Mouse (Mus musculus) kidney, postnatal 0 days (tissue): ENCODE data around the gene Plch2. TPM values are rescaled to one million over a fixed set of nuclear protein-coding genes. Genes with fewer than 3 reads are reported as not detected.
A peak's percentile ranks its signal among the peaks of the same experiment; 100 is the strongest.

Source experiments
- ATAC-seq: fragments of 200-750 bp; cut with Nextera tagmentation; replicated peaks from 2 replicates; pipeline ENCODE4 v1.8.0; 2017; ENCODE audit warnings: low read depth, moderate number of reproducible peaks, moderate TSS enrichment, moderate library complexity; ENCODE audit not compliant: low FRiP score
- DNase-seq: peaks from one replicate; pipeline ENCODE4 v3.0.0-alpha.2; 2016; ENCODE audit warnings: low spot score
- H3K27ac ChIP-seq: fragments of 300-500 bp; sonication (generic); 2 replicates; pipeline ENCODE4 v1.5.1; 2014; ENCODE audit warnings: mild to moderate bottlenecking
- H3K27me3 ChIP-seq: fragments of 300-500 bp; sonication (generic); 2 replicates; pipeline ENCODE4 v1.6.1; 2014; ENCODE audit warnings: low read length, mixed read lengths; ENCODE audit not compliant: insufficient read depth
- H3K36me3 ChIP-seq: fragments of 300-500 bp; sonication (generic); 2 replicates; pipeline ENCODE4 v1.6.1; 2014; ENCODE audit warnings: low read length, mixed read lengths; ENCODE audit not compliant: insufficient read depth
- H3K4me1 ChIP-seq: fragments of 300-500 bp; sonication (generic); replicated peaks from 2 replicates; pipeline ENCODE4 v1.6.1; 2014; ENCODE audit warnings: antibody characterized with exemption, low read length, mixed read lengths; ENCODE audit not compliant: insufficient read depth
- H3K4me2 ChIP-seq: fragments of 300-500 bp; sonication (generic); 2 replicates; pipeline ENCODE4 v1.6.1; 2014; ENCODE audit warnings: mild to moderate bottlenecking, low read length, moderate library complexity, mixed read lengths
- H3K4me3 ChIP-seq: fragments of 300-500 bp; sonication (generic); replicated peaks from 2 replicates; pipeline ENCODE4 v1.5.1; 2014; ENCODE audit warnings: low read depth, low read length
- H3K9ac ChIP-seq: fragments of 300-500 bp; sonication (generic); 2 replicates; pipeline ENCODE4 v1.6.1; 2014; ENCODE audit warnings: low read depth, low read length
- H3K9me3 ChIP-seq: fragments of 300-500 bp; sonication (generic); replicated peaks from 2 replicates; pipeline ENCODE4 v1.6.1; 2016; ENCODE audit warnings: low read length, inconsistent platforms, mixed read lengths
- CTCF ChIP-seq: IDR thresholded peaks from 2 replicates; pipeline ENCODE4 v1.5.1; 2016; ENCODE audit warnings: antibody characterized with exemption, low read depth, mild to moderate bottlenecking, moderate library complexity
- WGBS: fragments of 180-500 bp; shearing (Covaris S2); extraction: QIAGEN DNeasy Blood & Tissue Kit; methylation state at CpG from one replicate; pipeline ENCODE4 v1.1.7; 2014; 5-methylcytosine and 5-hydroxymethylcytosine counted together
- polyA plus RNA-seq: library from polyadenylated mRNA; unstranded; fragments of >200 nt; fragmentation: Nextera tagmentation; extraction: Ambion mirVana; gene quantifications from 2 replicates; pipeline ENCODE4 v1.2.1, GENCODE M21; 2015

Gene Plch2
- polyA plus RNA-seq, 1 experiment from 2014 or later, result 2.3 TPM

DNA sequence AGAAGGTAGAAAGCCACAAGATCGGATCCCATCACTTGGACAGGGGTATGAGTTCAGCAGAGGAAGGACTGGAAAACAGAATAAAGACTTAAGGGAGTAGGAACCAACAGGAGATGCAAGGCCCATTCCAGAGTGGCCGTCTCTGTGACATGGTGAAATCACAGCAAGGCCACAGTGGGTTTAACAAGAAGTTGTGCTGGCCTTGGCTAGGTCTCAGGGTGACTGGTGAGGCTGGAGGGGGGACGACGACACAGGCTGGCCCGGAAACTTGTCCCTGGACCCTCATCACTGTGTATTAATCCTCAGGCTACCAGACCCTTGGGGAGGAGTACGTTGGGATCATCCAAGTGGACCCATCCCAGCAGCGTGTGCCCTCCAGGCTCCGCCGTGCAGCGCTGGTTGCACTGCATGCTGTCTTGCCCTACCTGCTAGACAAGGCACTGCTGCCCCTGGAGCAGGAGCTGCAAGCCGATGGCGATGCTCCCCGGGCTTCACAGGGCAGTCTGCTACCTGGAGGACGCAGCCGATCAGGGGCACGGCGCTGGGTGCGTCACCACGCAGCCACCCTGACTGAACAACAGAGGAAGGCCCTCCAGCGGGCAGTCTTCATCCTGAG lies 11.9 kb upstream of the Plch2 start:
- WGBS, result 92% methylated on average over 20 of the region's 20 CpGs
- ATAC-seq (no peak), DNase-seq (no peak)
- Histone ChIP-seq H3K9ac (no peak overlapping the region), H3K27me3 (no peaks in the 10 kb centered on the region), H3K36me3 (peaks cover 27% of the 10 kb centered on the region), H3K9me3 (no peaks in the 10 kb centered on the region), H3K27ac (no peak overlapping the region), H3K4me1 (peaks cover 9% of the 10 kb centered on the region), H3K4me2 (peak overlapping the region; percentile 90; the same call in 1 of the 2 replicates), H3K4me3 (no peak overlapping the region)
- TF ChIP-seq CTCF, result no peak

DNA sequence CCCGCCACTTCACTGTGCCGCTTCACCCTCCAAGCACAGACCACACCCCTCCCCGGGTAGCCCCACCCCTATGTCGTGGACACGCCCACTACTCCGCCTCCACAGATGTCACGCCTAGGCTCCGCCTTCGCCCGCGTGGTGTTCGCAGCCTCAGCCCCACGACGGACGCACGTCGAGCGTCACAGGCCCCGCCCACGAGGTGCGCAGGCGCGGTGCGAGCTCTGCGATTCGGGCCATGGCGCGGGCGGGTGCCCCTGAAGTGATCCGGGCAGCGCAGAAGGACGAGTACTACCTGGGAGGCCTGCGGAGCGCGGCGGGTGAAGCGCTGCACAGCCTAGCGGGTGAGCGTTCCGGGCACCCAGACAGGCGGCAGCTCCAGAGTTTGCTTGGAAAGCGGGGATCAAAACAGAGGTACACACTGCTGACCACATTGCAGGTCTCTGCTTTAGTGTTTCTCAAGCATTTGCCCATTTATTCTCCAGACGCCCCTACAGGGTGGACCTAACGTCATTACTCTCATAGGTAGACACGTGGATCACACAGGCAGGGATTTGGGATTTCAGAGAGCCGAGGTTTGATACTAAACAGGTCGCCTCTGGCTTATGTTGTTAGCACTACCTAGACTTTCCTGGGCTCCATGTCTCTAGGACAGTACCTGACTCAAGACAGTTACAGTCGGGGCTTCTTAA lies 10.4 kb upstream of the Plch2 start, which contains the start of gene Pex10:
Gene Pex10, plus strand, starts transcription at position 183 of the 689 bp plus-strand sequence.
- Histone ChIP-seq H3K27me3 (no peaks in the 10 kb centered on the region), H3K4me1 (peaks cover 9% of the 10 kb centered on the region), H3K27ac (peak within 1 kb of the TSS; percentile 73), H3K36me3 (peaks cover 19% of the 10 kb centered on the region), H3K9me3 (no peaks in the 10 kb centered on the region), H3K9ac (peak within 1 kb of the TSS; percentile 81), H3K4me3 (peak within 1 kb of the TSS; percentile 64), H3K4me2 (peak within 1 kb of the TSS; percentile 90)
- under 1% methylated on average over 48 of the region's 48 CpGs for WGBS
- DNase-seq, result peak; percentile 97
- ATAC-seq, result peak; percentile 89
- no peak for TF ChIP-seq CTCF

DNA sequence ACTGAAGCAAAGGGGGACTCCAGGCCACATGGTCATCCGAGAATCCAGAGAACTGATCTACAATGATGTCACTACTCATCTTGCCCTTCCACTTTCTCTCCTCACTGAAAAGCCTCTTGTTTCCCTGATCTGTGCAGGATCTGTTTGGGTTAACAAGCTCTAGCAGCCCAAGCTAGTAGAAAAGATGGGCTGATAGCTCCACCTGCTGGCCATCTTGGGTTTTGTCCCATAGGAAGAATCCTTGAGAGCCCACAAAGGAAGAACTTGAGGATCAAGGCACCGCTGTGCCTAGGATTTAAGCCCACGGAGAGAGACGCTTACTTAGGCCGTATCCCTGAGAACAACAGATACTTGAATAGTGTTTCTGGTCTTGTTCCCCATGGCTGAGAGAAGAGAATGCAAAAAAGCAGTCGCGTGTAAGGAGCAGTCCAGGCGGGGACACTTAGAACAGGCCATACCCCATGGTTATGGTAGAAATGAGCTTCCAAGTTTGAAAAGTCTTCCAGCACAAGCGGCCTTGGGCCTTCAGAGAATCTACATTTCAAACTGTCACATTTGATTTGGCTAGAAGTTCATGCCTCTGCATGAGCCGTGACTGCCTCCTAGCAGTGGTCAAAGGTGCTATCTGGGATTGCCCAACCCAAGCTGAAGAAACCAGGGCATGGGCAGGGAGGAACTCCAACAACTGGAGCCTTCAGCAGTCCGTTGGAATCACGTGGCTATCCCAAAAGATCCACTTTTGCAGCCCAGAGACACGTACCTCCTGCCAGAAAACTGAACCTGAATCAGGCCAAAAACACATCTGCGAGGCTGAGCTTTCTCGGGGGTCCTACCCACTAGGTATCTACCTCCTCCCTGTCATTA lies 9.6 kb upstream of the Plch2 start:
- Histone ChIP-seq H3K27ac (peak overlapping the region; percentile 67), H3K4me1 (peaks cover 9% of the 10 kb centered on the region), H3K9me3 (no peaks in the 10 kb centered on the region), H3K27me3 (no peaks in the 10 kb centered on the region), H3K9ac (0 out of 2 replicates have a peak overlapping the region, but pooled peaks have one; percentile 3), H3K4me2 (peak overlapping the region; percentile 90), H3K36me3 (peaks cover 15% of the 10 kb centered on the region), H3K4me3 (peak overlapping the region; percentile 64)
- 4% methylated on average over 15 of the region's 15 CpGs for WGBS
- peak; percentile 93 for TF ChIP-seq CTCF
- ATAC-seq, result peak; percentile 53
- peak; percentile 93 for DNase-seq

DNA sequence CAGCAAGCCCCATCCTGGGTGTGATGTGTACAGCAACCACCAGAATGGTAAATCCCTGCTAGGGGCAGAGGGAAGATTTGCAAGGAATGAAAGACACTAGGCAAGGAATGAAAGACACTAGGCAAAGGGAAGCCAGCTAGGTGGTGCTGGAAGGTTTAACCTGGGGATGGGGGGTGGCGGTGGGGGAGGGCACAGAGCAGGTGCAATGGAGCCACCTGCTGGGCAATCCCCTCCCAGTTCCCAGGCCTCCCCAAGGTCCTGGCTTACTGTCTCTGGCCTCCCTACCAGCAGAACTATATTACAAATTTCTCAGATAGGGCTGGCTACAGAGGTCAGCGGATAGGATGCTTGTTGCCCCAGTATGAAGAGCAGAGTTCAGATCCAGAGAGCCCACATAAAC lies 7.9 kb upstream of the Plch2 start:
- Histone ChIP-seq H3K9ac (no peak overlapping the region), H3K4me3 (no peak overlapping the region), H3K27ac (peak overlapping the region; percentile 73), H3K4me2 (no peak overlapping the region), H3K4me1 (peaks cover 9% of the 10 kb centered on the region), H3K9me3 (no peaks in the 10 kb centered on the region), H3K27me3 (no peaks in the 10 kb centered on the region), H3K36me3 (no peaks in the 10 kb centered on the region)
- peak; percentile 48; the same call in 1 of the 2 replicates for TF ChIP-seq CTCF
- no peak for ATAC-seq
- DNase-seq, result no peak
- 66% methylated on average over 2 of the region's 2 CpGs for WGBS

GRCm38 (mm10) chr4:155063895-155064294 lies 7.3 kb upstream of the Plch2 start:
- Histone ChIP-seq H3K27ac (peak overlapping the region; percentile 73), H3K4me3 (no peak overlapping the region), H3K9me3 (no peaks in the 10 kb centered on the region), H3K9ac (0 out of 2 replicates have a peak overlapping the region, but pooled peaks have one; percentile 18), H3K4me2 (no peak overlapping the region), H3K4me1 (peaks cover 9% of the 10 kb centered on the region), H3K27me3 (no peaks in the 10 kb centered on the region), H3K36me3 (no peaks in the 10 kb centered on the region)
- WGBS, result 27% methylated on average over 3 of the region's 3 CpGs
- no peak; the same call in 1 of the 2 replicates for ATAC-seq
- TF ChIP-seq CTCF, result no peak
- no peak for DNase-seq

GRCm38 (mm10) chr4:155058325-155058724 lies 1.7 kb upstream of the Plch2 start:
- H3K27me3 ChIP-seq, result no peaks in the 10 kb centered on the region
- TF ChIP-seq CTCF, result no peak
- 31% methylated on average over 10 of the region's 10 CpGs for WGBS
- H3K4me1 ChIP-seq, result no peaks in the 10 kb centered on the region; the same call in 1 of the 2 replicates
- no peaks in the 10 kb centered on the region for H3K9me3 ChIP-seq
- no peak overlapping the region for H3K27ac ChIP-seq
- no peak overlapping the region for H3K4me2 ChIP-seq
- no peak overlapping the region for H3K9ac ChIP-seq
- ATAC-seq (no peak), DNase-seq (no peak)
- no peaks in the 10 kb centered on the region for H3K36me3 ChIP-seq
- H3K4me3 ChIP-seq, result no peak overlapping the region
